Mouse (Mus musculus): ENCODE measurements around the gene Slc7a14. TPM values are rescaled to one million over a fixed set of nuclear protein-coding genes. Genes with fewer than 3 reads are reported as not detected.

The Slc7a14 gene
- total RNA-seq (2014; rRNA removed) (24.7 and 25.1 TPM in 2 replicates), polyA plus RNA-seq (2015; fragmentation: Nextera tagmentation; extraction: Ambion mirVana) (7.6 and 8.1 TPM in 2 replicates)

GRCm38 (mm10) chr3:31309934-31310787, at the start of gene Slc7a14:
Slc7a14 (minus strand) TSS chr3:31310378.
- H3K9me3 ChIP-seq (ENCODE audit: low read length), result no peaks in the 10 kb centered on the region
- 0% methylated on average over 32 of the region's 38 CpGs for WGBS
- H3K27me3 ChIP-seq (ENCODE audit: insufficient read depth, low read length), result no peaks in the 10 kb centered on the region
- peak within 1 kb of the TSS; percentile 90 for H3K9ac ChIP-seq (replicated peaks; ENCODE audit: low read length, poor library complexity, severe bottlenecking)
- no peak; the same call in 1 of the 2 replicates for TF ChIP-seq CTCF (IDR thresholded peaks at IDR 0.05)
- H3K36me3 ChIP-seq (ENCODE audit: insufficient read depth, low read length), result no peaks in the 10 kb centered on the region
- peak within 1 kb of the TSS; percentile 76 for H3K4me3 ChIP-seq (ENCODE audit: low read depth, low read length)
- H3K27ac ChIP-seq (ENCODE audit: low read depth, low read length), result peak within 1 kb of the TSS; percentile 81
- peak; percentile 85 for DNase-seq (ENCODE audit: low spot score)
- H3K4me2 ChIP-seq (ENCODE audit: low read depth, low read length, poor library complexity, severe bottlenecking), result peak within 1 kb of the TSS; percentile 78
- ATAC-seq (ENCODE audit: low FRiP score), result peak; percentile 94
- H3K4me1 ChIP-seq (ENCODE audit: insufficient read depth, low read length), result 0 out of 2 replicates have a peak, but pooled peaks cover 2% of the 10 kb centered on the region

- DNase-seq (ENCODE audit: low spot score), result no peak
These were observed 36.4 kb upstream of the Slc7a14 start for GRCm38 (mm10) chr3:31346540-31346939.

GRCm38 (mm10) chr3:31345766-31346165, 35.6 kb upstream of the Slc7a14 start:
- whole genome bisulfite sequencing, result 81% methylated on average over 4 of the region's 4 CpGs
- no peaks in the 10 kb centered on the region for H3K27me3 ChIP-seq (ENCODE audit: insufficient read depth, low read length)
- no peak for ATAC-seq (ENCODE audit: low FRiP score)
- H3K4me1 ChIP-seq (ENCODE audit: insufficient read depth, low read length), result no peaks in the 10 kb centered on the region
- no peaks in the 10 kb centered on the region for H3K9me3 ChIP-seq (ENCODE audit: low read length)
- no peak overlapping the region for H3K4me2 ChIP-seq (ENCODE audit: low read depth, low read length, poor library complexity, severe bottlenecking)
- H3K36me3 ChIP-seq (ENCODE audit: insufficient read depth, low read length), result no peaks in the 10 kb centered on the region
- H3K27ac ChIP-seq (ENCODE audit: low read depth, low read length), result no peak overlapping the region
- DNase-seq (ENCODE audit: low spot score), result no peak
- H3K4me3 ChIP-seq (ENCODE audit: low read depth, low read length), result no peak overlapping the region
- no peak overlapping the region for H3K9ac ChIP-seq (replicated peaks; ENCODE audit: low read length, poor library complexity, severe bottlenecking)
- no peak for TF ChIP-seq CTCF (IDR thresholded peaks at IDR 0.05)

More at GRCm38 (mm10) chr3:31346540-31346939, 36.4 kb upstream of the Slc7a14 start:
- Histone ChIP-seq H3K4me1 (ENCODE audit: insufficient read depth, low read length) (no peaks in the 10 kb centered on the region), H3K27me3 (ENCODE audit: insufficient read depth, low read length) (no peaks in the 10 kb centered on the region), H3K9me3 (ENCODE audit: low read length) (no peaks in the 10 kb centered on the region), H3K36me3 (ENCODE audit: insufficient read depth, low read length) (no peaks in the 10 kb centered on the region), H3K27ac (ENCODE audit: low read depth, low read length) (no peak overlapping the region), H3K9ac (replicated peaks; ENCODE audit: low read length, poor library complexity, severe bottlenecking) (no peak overlapping the region), H3K4me2 (ENCODE audit: low read depth, low read length, poor library complexity, severe bottlenecking) (no peak overlapping the region), H3K4me3 (ENCODE audit: low read depth, low read length) (no peak overlapping the region)
- no peak for ATAC-seq (ENCODE audit: low FRiP score)
- 79% methylated on average over 4 of the region's 4 CpGs for WGBS
- TF ChIP-seq CTCF (IDR thresholded peaks at IDR 0.05), result no peak

GRCm38 (mm10) chr3:31339236-31339635, 29.1 kb upstream of the Slc7a14 start:
- no peak overlapping the region for H3K4me2 ChIP-seq (ENCODE audit: low read depth, low read length, poor library complexity, severe bottlenecking)

GRCm38 (mm10) chr3:31328237-31328836, 18.2 kb upstream of the Slc7a14 start:
- TF ChIP-seq CTCF (IDR thresholded peaks at IDR 0.05), result no peak
- Histone ChIP-seq H3K9ac (replicated peaks; ENCODE audit: low read length, poor library complexity, severe bottlenecking) (no peak overlapping the region), H3K9me3 (ENCODE audit: low read length) (no peaks in the 10 kb centered on the region), H3K36me3 (ENCODE audit: insufficient read depth, low read length) (no peaks in the 10 kb centered on the region), H3K27ac (ENCODE audit: low read depth, low read length) (no peak overlapping the region), H3K4me1 (ENCODE audit: insufficient read depth, low read length) (no peaks in the 10 kb centered on the region), H3K27me3 (ENCODE audit: insufficient read depth, low read length) (no peaks in the 10 kb centered on the region), H3K4me2 (ENCODE audit: low read depth, low read length, poor library complexity, severe bottlenecking) (no peak overlapping the region), H3K4me3 (ENCODE audit: low read depth, low read length) (no peak overlapping the region)
- ATAC-seq (ENCODE audit: low FRiP score) (no peak), DNase-seq (ENCODE audit: low spot score) (no peak)
- 80% methylated on average over 7 of the region's 7 CpGs for whole genome bisulfite sequencing

More at GRCm38 (mm10) chr3:31339236-31339635, 29.1 kb upstream of the Slc7a14 start:
- ATAC-seq (ENCODE audit: low FRiP score), result no peak
- Histone ChIP-seq H3K27ac (ENCODE audit: low read depth, low read length) (no peak overlapping the region), H3K4me3 (ENCODE audit: low read depth, low read length) (no peak overlapping the region), H3K36me3 (ENCODE audit: insufficient read depth, low read length) (no peaks in the 10 kb centered on the region), H3K9ac (replicated peaks; ENCODE audit: low read length, poor library complexity, severe bottlenecking) (no peak overlapping the region), H3K9me3 (ENCODE audit: low read length) (no peaks in the 10 kb centered on the region), H3K4me1 (ENCODE audit: insufficient read depth, low read length) (no peaks in the 10 kb centered on the region), H3K27me3 (ENCODE audit: insufficient read depth, low read length) (no peaks in the 10 kb centered on the region)
- no peak for TF ChIP-seq CTCF (IDR thresholded peaks at IDR 0.05)
- 89% methylated on average over 3 of the region's 3 CpGs for WGBS
- DNase-seq (ENCODE audit: low spot score), result no peak

- no peak overlapping the region for H3K4me3 ChIP-seq (ENCODE audit: low read depth, low read length)
- H3K27ac ChIP-seq (ENCODE audit: low read depth, low read length), result no peak overlapping the region
- DNase-seq (ENCODE audit: low spot score), result no peak
- no peaks in the 10 kb centered on the region for H3K36me3 ChIP-seq (ENCODE audit: insufficient read depth, low read length)
- TF ChIP-seq CTCF (IDR thresholded peaks at IDR 0.05), result no peak
- no peaks in the 10 kb centered on the region for H3K9me3 ChIP-seq (ENCODE audit: low read length)
- H3K4me1 ChIP-seq (ENCODE audit: insufficient read depth, low read length), result no peaks in the 10 kb centered on the region
- WGBS, result 95% methylated on average over 5 of the region's 5 CpGs
- H3K4me2 ChIP-seq (ENCODE audit: low read depth, low read length, poor library complexity, severe bottlenecking), result no peak overlapping the region
- H3K9ac ChIP-seq (replicated peaks; ENCODE audit: low read length, poor library complexity, severe bottlenecking), result no peak overlapping the region
- no peak for ATAC-seq (ENCODE audit: low FRiP score)
- no peaks in the 10 kb centered on the region for H3K27me3 ChIP-seq (ENCODE audit: insufficient read depth, low read length)
These were observed 17.6 kb upstream of the Slc7a14 start for GRCm38 (mm10) chr3:31327791-31328190.

All from midbrain, postnatal 0 days (tissue).